Mouse (Mus musculus) ES-Bruce4 (cell line): Measurements from ENCODE around the gene Celsr2.

Experiments
- CTCF ChIP-seq: IDR thresholded peaks from one replicate; pipeline ENCODE4 v1.8.1; 2011; ENCODE audit warnings: low read depth, low read length
- EP300 ChIP-seq: IDR thresholded peaks from 2 replicates; pipeline ENCODE4 v1.6.1; 2011; ENCODE audit warnings: low read depth, low read length; ENCODE audit not compliant: insufficient read depth
- POLR2A ChIP-seq: IDR thresholded peaks from one replicate; pipeline ENCODE4 v1.8.1; 2011; ENCODE audit warnings: low read length; ENCODE audit not compliant: insufficient read depth

GRCm38 (mm10) chr3:108408517-108409008, 6.8 kb downstream of the Celsr2 start:
- no peak for TF ChIP-seq EP300
- TF ChIP-seq POLR2A: no peak
- no peak for TF ChIP-seq CTCF
